Mouse (Mus musculus): ENCODE measurements at regions not wholly inside any gene's neighbourhood (a gene's known extent, or its start where the extent isn't known, plus 50 kb on each side); places are given as distances from the start of the nearest gene placed in this dataset.
"Not testable (repeated sequence)": the region's sequence is repeated elsewhere in the genome, so short reads cannot be mapped to it uniquely, and the experiment has no call there.

GRCm38 (mm10) chr1:145910637-145911369 is 583.8 kb upstream of the Brinp3 start:
- no peak for DNase-seq (ENCODE audit: low read depth)

DNA sequence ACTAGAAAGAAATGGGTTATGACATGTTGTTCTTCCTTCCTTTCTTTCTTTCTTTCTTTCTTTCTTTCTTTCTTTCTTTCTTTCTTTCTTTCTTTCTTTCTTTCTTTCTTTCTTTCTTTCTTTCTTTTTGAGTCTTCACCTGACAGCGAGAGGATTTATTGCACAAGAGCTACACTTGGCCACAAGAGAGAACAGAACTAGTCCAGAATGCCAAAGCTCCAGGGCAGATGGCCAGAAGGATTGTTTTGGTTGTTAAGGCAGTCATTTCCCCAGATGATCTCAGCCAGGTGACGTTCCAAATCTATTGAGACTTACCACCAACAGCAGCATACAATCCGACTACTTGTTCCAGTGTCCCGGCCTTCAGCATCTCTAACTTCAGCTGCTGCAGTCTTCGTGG is 558.8 kb upstream of the Brinp3 start:
- peak; percentile 14 for DNase-seq (ENCODE audit: low read depth)

GRCm38 (mm10) chr1:145957762-145958161 is 536.8 kb upstream of the Brinp3 start:
- DNase-seq (ENCODE audit: low read depth) = not testable (repeated sequence)

DNA sequence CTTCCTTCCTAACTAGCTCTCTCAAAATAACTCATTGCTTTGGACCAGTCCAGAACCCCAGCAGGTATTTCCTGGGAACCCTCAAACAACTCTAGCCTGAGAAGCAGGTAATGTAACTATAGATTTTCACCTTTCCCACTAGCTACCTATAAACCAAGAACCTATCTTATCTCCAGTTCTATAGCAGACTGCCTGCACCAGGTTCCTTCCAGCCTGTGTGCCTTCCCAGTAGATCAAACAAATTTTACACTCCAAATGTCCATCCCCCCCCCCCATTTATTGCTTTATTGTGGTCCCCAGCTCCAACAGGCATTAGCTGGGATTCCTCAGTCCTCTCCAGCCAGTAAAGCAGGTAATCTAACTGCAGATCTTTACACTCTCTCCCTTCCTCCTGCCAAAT is 532.3 kb upstream of the Brinp3 start:
- DNase-seq (ENCODE audit: low read depth) = no peak

DNA sequence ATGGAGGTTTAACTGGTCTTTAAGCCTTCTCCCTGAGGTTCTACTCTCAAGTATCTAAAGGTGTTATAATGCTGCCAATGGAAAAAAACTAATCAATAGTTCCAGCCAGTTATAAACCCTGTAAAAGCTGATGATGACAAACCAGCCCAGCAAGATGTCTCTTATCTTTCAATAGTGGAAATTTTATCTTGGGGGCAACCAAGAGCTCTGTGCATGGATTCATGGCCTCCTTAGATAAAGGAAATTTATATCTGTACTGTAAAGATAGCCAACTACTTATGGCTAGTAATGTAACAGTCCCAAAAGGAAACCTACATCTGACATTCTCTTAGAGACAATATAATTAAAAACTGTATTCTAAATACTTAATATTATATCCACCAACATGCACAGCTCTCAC is 526.5 kb upstream of the Brinp3 start:
- no peak for DNase-seq (ENCODE audit: low read depth)

GRCm38 (mm10) chr1:145972416-145972815 is 522.1 kb upstream of the Brinp3 start:
- DNase-seq (ENCODE audit: low read depth) = peak; percentile 28

- no peak for DNase-seq (ENCODE audit: low read depth)
These were observed 492.6 kb upstream of the Brinp3 start for GRCm38 (mm10) chr1:146002010-146002409.

DNA sequence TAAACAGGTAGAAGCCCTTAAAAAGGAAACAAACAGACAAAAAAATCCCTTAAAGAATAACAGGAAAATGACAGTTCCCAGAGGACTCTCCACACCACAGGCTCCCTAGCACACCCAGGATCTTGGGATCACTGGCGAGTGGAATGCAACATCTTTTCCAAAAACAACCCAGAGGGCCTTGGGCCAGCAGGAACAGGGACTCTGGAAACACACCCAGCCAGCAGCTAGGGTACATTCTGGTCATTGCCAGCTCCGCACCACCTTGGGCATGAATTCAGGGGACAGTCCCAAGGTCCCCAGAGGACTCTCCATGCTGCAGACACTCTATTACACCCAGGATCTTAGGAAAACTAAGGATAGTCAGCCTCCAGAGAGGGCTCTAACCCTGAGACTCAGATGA is 479.5 kb upstream of the Brinp3 start:
- DNase-seq (ENCODE audit: low read depth) = no peak

- DNase-seq (ENCODE audit: low read depth) = no peak
These were observed 467.9 kb upstream of the Brinp3 start for GRCm38 (mm10) chr1:146026660-146027059.

DNA sequence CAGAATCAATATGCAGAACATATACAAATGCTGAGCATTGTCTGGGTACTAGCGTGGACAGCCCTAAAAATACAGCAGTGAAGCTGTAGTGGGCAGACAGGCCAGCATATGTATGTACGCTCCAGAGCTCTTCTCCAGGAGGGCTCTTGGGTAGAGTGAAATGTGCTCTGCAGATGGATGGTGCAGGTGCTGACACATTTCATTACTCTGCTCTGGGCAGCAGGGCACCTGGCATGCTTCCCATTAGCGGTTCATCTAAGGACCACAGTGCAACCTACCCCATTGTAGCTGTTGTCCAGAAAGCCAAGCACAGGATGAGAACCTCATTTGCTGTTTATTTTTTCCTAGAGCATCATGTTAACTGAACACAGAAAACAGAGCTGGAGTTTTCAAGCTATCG is 466.9 kb upstream of the Brinp3 start:
- no peak for DNase-seq (ENCODE audit: low read depth)

GRCm38 (mm10) chr1:146032396-146032795 is 462.2 kb upstream of the Brinp3 start:
- DNase-seq (ENCODE audit: low read depth) = not testable (repeated sequence)

DNA sequence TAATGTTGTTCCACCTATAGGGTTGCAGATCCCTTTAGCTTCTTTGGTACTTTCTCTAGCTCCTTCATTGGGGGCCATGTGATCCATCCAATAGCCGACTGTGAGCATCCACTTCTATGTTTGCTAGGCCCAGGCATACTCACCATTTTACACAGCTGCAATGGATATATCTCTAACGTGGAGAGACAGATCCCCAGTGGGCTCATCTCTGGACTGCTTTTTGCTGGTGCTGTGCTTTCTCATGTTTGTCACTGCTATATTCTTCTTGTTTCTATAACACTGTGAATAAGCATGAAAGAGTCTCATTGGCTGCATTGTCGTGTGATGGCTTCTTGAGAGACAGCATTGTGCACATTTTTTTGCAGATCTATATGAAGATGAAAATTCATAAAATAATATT is 461.6 kb upstream of the Brinp3 start:
- not testable (repeated sequence) for DNase-seq (ENCODE audit: low read depth)

DNA sequence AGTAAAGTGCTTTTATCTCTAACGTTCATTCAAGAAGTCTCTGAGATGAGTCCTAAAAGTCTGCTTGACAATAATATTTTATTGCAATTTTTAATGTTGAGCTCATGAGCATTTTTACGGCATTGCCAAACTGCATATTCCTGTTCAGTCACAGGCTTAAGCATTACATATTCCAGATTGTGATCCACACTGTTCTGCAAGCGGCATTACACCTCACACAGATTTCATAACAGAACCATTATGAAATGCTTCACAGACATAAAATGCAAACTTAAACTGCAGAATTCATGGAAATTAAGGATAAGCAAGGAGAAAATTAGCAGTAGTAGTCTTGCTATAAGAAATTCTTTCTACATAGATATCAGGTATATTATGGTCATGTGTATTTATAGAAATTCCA is 442.1 kb upstream of the Brinp3 start:
- DNase-seq (ENCODE audit: low read depth) = peak; percentile 10
